Mouse (Mus musculus) G1E (cell line): ENCODE results near the gene Nt5c.

Experiments
- CTCF ChIP-seq: IDR thresholded peaks from 2 replicates; pipeline ENCODE4 v1.5.1; 2012; ENCODE audit warnings: low read depth, low read length, inconsistent platforms, mixed read lengths
- GATA1 ChIP-seq: IDR thresholded peaks from 2 replicates; pipeline ENCODE4 v1.6.1; 2012; ENCODE audit warnings: borderline replicate concordance, low read length, inconsistent platforms, mixed read lengths
- POLR2AphosphoS5 ChIP-seq: IDR thresholded peaks from 2 replicates; pipeline ENCODE4 v1.6.1; 2012; ENCODE audit warnings: low read depth, low read length, inconsistent platforms; ENCODE audit not compliant: insufficient replicate concordance
- TAL1 ChIP-seq: conservative IDR thresholded peaks from 2 replicates; pipeline ENCODE4 v1.6.1; 2012; ENCODE audit warnings: low read depth, low read length, inconsistent platforms, mixed read lengths

DNA sequence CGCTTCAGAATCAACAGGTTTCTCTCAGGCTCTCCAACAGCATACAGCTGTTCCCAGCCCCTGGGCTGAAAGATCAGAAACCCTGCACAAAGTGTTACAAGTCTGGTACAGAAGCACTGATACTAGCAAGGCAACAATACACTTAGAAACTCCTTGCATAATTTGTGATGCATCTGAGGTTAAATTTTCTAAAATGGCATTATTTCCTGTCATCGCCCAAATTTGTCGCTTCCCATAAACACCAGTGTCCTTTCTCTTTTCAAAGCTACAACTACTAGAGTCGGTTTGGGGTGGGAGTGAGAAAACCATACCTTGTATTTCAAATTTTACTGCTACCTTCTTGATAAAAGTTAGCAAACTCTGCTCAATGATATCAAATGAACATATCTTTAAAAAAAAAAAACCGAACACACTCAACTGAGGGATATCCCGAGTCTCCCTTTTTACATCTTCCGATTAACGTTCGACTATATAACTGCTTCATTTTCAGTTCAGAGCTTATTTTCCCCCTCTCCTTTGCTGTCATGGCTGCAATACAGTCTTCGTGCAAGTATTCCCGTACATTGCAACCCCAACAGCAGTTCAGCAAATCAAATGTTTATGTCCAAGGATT, 43.2 kb upstream of the Nt5c start:
- TF ChIP-seq CTCF (no peak), POLR2AphosphoS5 (no peak), TAL1 (no peak), GATA1 (no peak)
